Mouse (Mus musculus): ENCODE results near the gene Zfhx2. TPM values are rescaled to one million over a fixed set of nuclear protein-coding genes. Genes with fewer than 3 reads are reported as not detected.

Zfhx2 gene
- polyA plus RNA-seq, 1 experiment: 7.1 TPM

- H3K27ac ChIP-seq (ENCODE audit: insufficient read depth, low read depth, low read length): no peak overlapping the region
- H3K4me3 ChIP-seq (ENCODE audit: insufficient read depth, low read length): no peak overlapping the region
- peaks cover 14% of the 10 kb centered on the region for H3K4me1 ChIP-seq (ENCODE audit: control insufficient read depth, insufficient read depth, low read length)
- TF ChIP-seq CTCF (IDR thresholded peaks at IDR 0.05; ENCODE audit: low read depth, low read length): no peak
- no peak for TF ChIP-seq POLR2A (IDR thresholded peaks at IDR 0.05; ENCODE audit: borderline replicate concordance, low read depth, low read length)
Observed at GRCm38 (mm10) chr14:55108202-55108870, 16.2 kb upstream of the Zfhx2 start.

DNA sequence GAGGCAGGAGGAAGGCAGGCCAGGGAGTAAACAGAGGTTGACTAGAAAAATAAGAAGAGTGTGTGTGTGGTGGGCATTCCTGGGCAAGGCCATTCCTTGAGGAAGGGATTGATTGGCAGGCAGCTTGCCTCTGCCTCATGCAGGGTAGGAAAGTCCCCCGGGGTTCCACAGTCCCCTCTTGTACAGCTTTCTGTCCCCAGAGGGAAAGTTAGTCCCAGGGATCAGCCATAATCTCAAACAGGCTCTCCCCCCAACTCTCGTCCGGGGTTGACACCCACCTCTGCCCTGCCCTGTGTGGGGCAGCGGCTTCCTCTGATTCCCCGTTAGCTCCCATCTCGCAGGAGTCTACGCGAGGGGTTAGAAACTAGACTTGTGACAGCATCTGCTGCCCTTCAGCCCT lies 14.9 kb upstream of the Zfhx2 start:
- TF ChIP-seq POLR2A (IDR thresholded peaks at IDR 0.05; ENCODE audit: borderline replicate concordance, low read depth, low read length) (no peak), CTCF (IDR thresholded peaks at IDR 0.05; ENCODE audit: low read depth, low read length) (no peak)
- Histone ChIP-seq H3K27ac (ENCODE audit: insufficient read depth, low read depth, low read length) (0 out of 2 replicates have a peak overlapping the region, but pooled peaks have one; percentile 6), H3K4me1 (ENCODE audit: control insufficient read depth, insufficient read depth, low read length) (peaks cover 14% of the 10 kb centered on the region), H3K4me3 (ENCODE audit: insufficient read depth, low read length) (no peak overlapping the region)

GRCm38 (mm10) chr14:55105836-55106809 lies 14.0 kb upstream of the Zfhx2 start, which contains the start of gene Ap1g2:
Ap1g2 (minus strand) TSS chr14:55106593.
- TF ChIP-seq CTCF (IDR thresholded peaks at IDR 0.05; ENCODE audit: low read depth, low read length) (no peak), POLR2A (IDR thresholded peaks at IDR 0.05; ENCODE audit: borderline replicate concordance, low read depth, low read length) (no peak)
- peaks cover 14% of the 10 kb centered on the region for H3K4me1 ChIP-seq (ENCODE audit: control insufficient read depth, insufficient read depth, low read length)
- peak within 1 kb of the TSS; percentile 79 for H3K4me3 ChIP-seq (ENCODE audit: insufficient read depth, low read length)
- peak within 1 kb of the TSS; percentile 77 for H3K27ac ChIP-seq (ENCODE audit: insufficient read depth, low read depth, low read length)

DNA sequence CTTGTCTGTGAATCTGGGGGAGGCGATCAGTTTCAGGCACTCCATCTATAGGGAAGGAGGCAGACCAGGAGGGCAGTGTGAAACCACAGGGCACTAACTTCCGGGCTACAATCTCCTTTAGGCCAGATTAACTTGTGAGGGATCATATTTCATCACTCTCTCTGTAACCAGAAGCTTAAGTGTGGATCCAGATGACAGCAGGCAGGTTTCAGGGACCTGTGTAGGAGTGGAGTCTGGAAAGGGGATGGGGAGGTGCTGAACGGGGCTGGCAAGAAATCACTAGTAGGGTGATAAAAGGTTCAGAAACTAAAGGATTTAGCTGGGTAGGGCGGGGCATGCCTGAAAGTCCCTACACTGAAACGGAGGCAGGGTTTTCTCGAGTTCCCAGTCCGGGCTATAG lies 13.3 kb upstream of the Zfhx2 start:
- Histone ChIP-seq H3K4me1 (ENCODE audit: control insufficient read depth, insufficient read depth, low read length) (peaks cover 14% of the 10 kb centered on the region), H3K4me3 (ENCODE audit: insufficient read depth, low read length) (peak overlapping the region; percentile 79), H3K27ac (ENCODE audit: insufficient read depth, low read depth, low read length) (peak overlapping the region; percentile 35; the same call in 1 of the 2 replicates)
- TF ChIP-seq POLR2A (IDR thresholded peaks at IDR 0.05; ENCODE audit: borderline replicate concordance, low read depth, low read length) (no peak), CTCF (IDR thresholded peaks at IDR 0.05; ENCODE audit: low read depth, low read length) (no peak)

DNA sequence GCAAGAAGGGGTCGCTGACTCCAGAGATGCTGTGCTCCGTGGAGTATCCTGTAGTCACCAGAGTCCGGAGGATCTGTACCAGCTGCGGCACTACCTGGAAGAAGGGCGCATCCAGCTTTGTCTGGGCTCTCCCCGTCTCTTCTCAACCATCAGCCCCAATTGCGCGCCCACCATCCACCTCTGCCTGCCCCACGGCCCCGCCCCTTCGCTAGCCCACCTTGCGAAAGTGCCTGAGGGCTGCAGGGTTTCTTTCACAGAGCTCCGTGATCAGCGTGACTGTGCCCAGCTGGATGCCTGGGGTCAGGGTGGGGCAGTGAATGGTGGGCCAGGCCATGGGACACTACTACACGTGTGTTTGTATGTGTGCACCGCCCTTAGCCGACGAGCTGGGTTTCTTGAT lies 12.2 kb upstream of the Zfhx2 start:
- TF ChIP-seq CTCF (IDR thresholded peaks at IDR 0.05; ENCODE audit: low read depth, low read length): no peak
- no peak for TF ChIP-seq POLR2A (IDR thresholded peaks at IDR 0.05; ENCODE audit: borderline replicate concordance, low read depth, low read length)
- no peak overlapping the region for H3K4me3 ChIP-seq (ENCODE audit: insufficient read depth, low read length)
- peaks cover 14% of the 10 kb centered on the region for H3K4me1 ChIP-seq (ENCODE audit: control insufficient read depth, insufficient read depth, low read length)
- no peak overlapping the region for H3K27ac ChIP-seq (ENCODE audit: insufficient read depth, low read depth, low read length)

- TF ChIP-seq POLR2A (IDR thresholded peaks at IDR 0.05; ENCODE audit: borderline replicate concordance, low read depth, low read length) (no peak), CTCF (IDR thresholded peaks at IDR 0.05; ENCODE audit: low read depth, low read length) (no peak)
Observed at GRCm38 (mm10) chr14:55102253-55102785, 10.2 kb upstream of the Zfhx2 start.

DNA sequence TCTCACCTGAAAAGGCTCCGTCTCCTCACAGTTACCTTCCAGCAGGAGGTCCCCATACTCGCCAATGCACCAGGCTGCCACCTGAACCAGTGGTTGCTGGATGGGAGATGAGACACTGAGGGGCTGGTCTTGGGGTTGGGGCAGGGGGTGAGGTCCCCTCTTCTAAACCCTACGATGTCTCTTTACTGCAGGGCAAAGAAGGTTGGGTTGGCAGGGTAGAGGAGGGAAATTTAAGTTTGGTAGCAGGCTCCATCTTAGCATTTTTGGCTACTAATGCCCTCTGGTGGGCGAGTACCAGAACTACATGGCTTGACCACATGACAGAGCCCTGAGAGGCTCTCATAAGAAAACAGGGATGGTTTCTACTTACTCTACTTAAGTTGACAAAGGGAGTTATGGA lies 9.5 kb upstream of the Zfhx2 start:
- TF ChIP-seq POLR2A (IDR thresholded peaks at IDR 0.05; ENCODE audit: borderline replicate concordance, low read depth, low read length): no peak
- TF ChIP-seq CTCF (IDR thresholded peaks at IDR 0.05; ENCODE audit: low read depth, low read length): peak; percentile 57
- no peak overlapping the region for H3K27ac ChIP-seq (ENCODE audit: insufficient read depth, low read depth, low read length)
- H3K4me3 ChIP-seq (ENCODE audit: insufficient read depth, low read length): no peak overlapping the region
- peaks cover 24% of the 10 kb centered on the region for H3K4me1 ChIP-seq (ENCODE audit: control insufficient read depth, insufficient read depth, low read length)

More at GRCm38 (mm10) chr14:55102253-55102785, 10.2 kb upstream of the Zfhx2 start:
- Histone ChIP-seq H3K4me1 (ENCODE audit: control insufficient read depth, insufficient read depth, low read length) (peaks cover 23% of the 10 kb centered on the region), H3K27ac (ENCODE audit: insufficient read depth, low read depth, low read length) (no peak overlapping the region), H3K4me3 (ENCODE audit: insufficient read depth, low read length) (no peak overlapping the region)

GRCm38 (mm10) chr14:55098067-55098466 lies 5.9 kb upstream of the Zfhx2 start:
- Histone ChIP-seq H3K4me1 (ENCODE audit: control insufficient read depth, insufficient read depth, low read length) (peaks cover 25% of the 10 kb centered on the region), H3K4me3 (ENCODE audit: insufficient read depth, low read length) (no peak overlapping the region), H3K27ac (ENCODE audit: insufficient read depth, low read depth, low read length) (peak overlapping the region; percentile 77)
- peak; percentile 64 for TF ChIP-seq CTCF (IDR thresholded peaks at IDR 0.05; ENCODE audit: low read depth, low read length)
- TF ChIP-seq POLR2A (IDR thresholded peaks at IDR 0.05; ENCODE audit: borderline replicate concordance, low read depth, low read length): no peak

- H3K4me3 ChIP-seq (ENCODE audit: insufficient read depth, low read length): no peak overlapping the region
- no peak for TF ChIP-seq CTCF (IDR thresholded peaks at IDR 0.05; ENCODE audit: low read depth, low read length)
- TF ChIP-seq POLR2A (IDR thresholded peaks at IDR 0.05; ENCODE audit: borderline replicate concordance, low read depth, low read length): no peak
- H3K27ac ChIP-seq (ENCODE audit: insufficient read depth, low read depth, low read length): peak overlapping the region; percentile 77
- H3K4me1 ChIP-seq (ENCODE audit: control insufficient read depth, insufficient read depth, low read length): peaks cover 25% of the 10 kb centered on the region
Observed at GRCm38 (mm10) chr14:55097646-55098045, 5.5 kb upstream of the Zfhx2 start.
